Mouse (Mus musculus) gastrocnemius, postnatal 4 days (tissue): Measurements from ENCODE around the gene Camta1. TPM values are rescaled to one million over a fixed set of nuclear protein-coding genes. Genes with fewer than 3 reads are reported as not detected.
"Not testable (repeated sequence)": the region's sequence is repeated elsewhere in the genome, so short reads cannot be mapped to it uniquely, and the experiment has no call there.

Experiments
- DNase-seq, 2 experiments: peaks; one replicate each; pipeline ENCODE4 v3.0.0; 2021 to 2022; ENCODE audit warnings: low spot score in 2 of 2, mixed read lengths in 2 of 2
- total RNA-seq, 2 experiments: library from RNA; stranded (reverse); gene quantifications; 2 replicates each; pipeline ENCODE4 v1.2.3; 2021

The Camta1 gene
- total RNA-seq, 2 experiments from 2014 or later = 87.9 to 105 TPM

GRCm38 (mm10) chr4:150887903-150888302 is 973.8 kb downstream of the Camta1 start:
- no peak for DNase-seq

GRCm38 (mm10) chr4:150882632-150883031 is 979.0 kb downstream of the Camta1 start:
- DNase-seq = no peak

GRCm38 (mm10) chr4:150880364-150880763 is 981.3 kb downstream of the Camta1 start:
- no peak for DNase-seq

- no peak for DNase-seq
These were observed 982.0 kb downstream of the Camta1 start for GRCm38 (mm10) chr4:150879631-150880030.

GRCm38 (mm10) chr4:150875393-150875792 is 986.3 kb downstream of the Camta1 start:
- DNase-seq = no peak

- not testable (repeated sequence) for DNase-seq
These were observed 987.3 kb downstream of the Camta1 start for GRCm38 (mm10) chr4:150874416-150874815.

- no peak for DNase-seq
These were observed 989.0 kb downstream of the Camta1 start for GRCm38 (mm10) chr4:150872681-150873080.

GRCm38 (mm10) chr4:150872139-150872651 is 989.5 kb downstream of the Camta1 start:
- DNase-seq = peak in 1 of 2 experiments; percentile 40

- DNase-seq = no peak
These were observed 990.1 kb downstream of the Camta1 start for GRCm38 (mm10) chr4:150871392-150872138.

- DNase-seq = no peak
These were observed 990.7 kb downstream of the Camta1 start for GRCm38 (mm10) chr4:150870963-150871391.

GRCm38 (mm10) chr4:150869276-150870197 is 992.1 kb downstream of the Camta1 start:
- peak in 1 of 2 experiments; percentile 8 for DNase-seq

- DNase-seq = no peak
These were observed 992.8 kb downstream of the Camta1 start for GRCm38 (mm10) chr4:150868859-150869258.

- DNase-seq = no peak
These were observed 993.5 kb downstream of the Camta1 start for GRCm38 (mm10) chr4:150868161-150868560.

Other genes with a start within 250 kb of the Camta1 start
- gene Dnajc11, start 71.8 kb upstream of the Camta1 start, total RNA-seq = 10 to 100 TPM; 60.8 to 81.1 TPM
- gene Thap3, start 127.1 kb upstream of the Camta1 start, total RNA-seq = 10 to 100 TPM; 45.3 to 48.9 TPM
- 10 to 100 TPM; 13.9 to 16.1 TPM for gene Phf13, start 134.4 kb upstream of the Camta1 start, total RNA-seq
- 10 to 100 TPM; 37.2 to 38.9 TPM for gene Klhl21, start 146.9 kb upstream of the Camta1 start, total RNA-seq
- 1 to 10 TPM; 5.5 to 5.7 TPM for gene Zbtb48, start 165.8 kb upstream of the Camta1 start, total RNA-seq
- gene Tas1r1, start 176.7 kb upstream of the Camta1 start, total RNA-seq = 1 to 10 TPM; 3.0 to 3.5 TPM
- 10 to 100 TPM; 13.2 to 15.1 TPM for gene Nol9, start 177.4 kb upstream of the Camta1 start, total RNA-seq
- gene Plekhg5, start 210.6 kb upstream of the Camta1 start, total RNA-seq = 10 to 100 TPM; 22.2 to 31.9 TPM